Mouse (Mus musculus) MEL (cell line): ENCODE results near the gene Sap30l.

Source experiments
- CTCF ChIP-seq, 3 experiments: IDR thresholded peaks in 2 of 3; conservative IDR thresholded peaks in 1 of 3; 2 replicates each; pipeline ENCODE4 v1.5.1; 2011 to 2012; ENCODE audit warnings: low read length in 3 of 3, low read depth in 2 of 3, mild to moderate bottlenecking in 2 of 3, improper control_type of control experiment in 1 of 3, inconsistent platforms in 1 of 3, mixed read lengths in 1 of 3, moderate library complexity in 1 of 3; ENCODE audit not compliant: control insufficient read depth in 1 of 3, insufficient read depth in 1 of 3, poor library complexity in 1 of 3, severe bottlenecking in 1 of 3
- EP300 ChIP-seq, 2 experiments: IDR thresholded peaks; 2 replicates each; pipeline ENCODE4 v1.6.1; 2011; ENCODE audit warnings: improper control_type of control experiment in 2 of 2, low read length in 2 of 2, low read depth in 1 of 2, mild to moderate bottlenecking in 1 of 2
- ETS1 ChIP-seq: IDR thresholded peaks from 2 replicates; pipeline ENCODE4 v1.6.1; 2012; ENCODE audit warnings: low read depth, mild to moderate bottlenecking, inconsistent platforms, low read length, improper control_type of control experiment, moderate library complexity
- HCFC1 ChIP-seq: IDR thresholded peaks from 2 replicates; pipeline ENCODE4 v1.6.1; 2012; ENCODE audit warnings: low read depth, mild to moderate bottlenecking, inconsistent platforms, low read length, improper control_type of control experiment, moderate library complexity
- MAZ ChIP-seq: IDR thresholded peaks from 2 replicates; pipeline ENCODE4 v1.6.1; 2012; ENCODE audit warnings: low read depth, mild to moderate bottlenecking, inconsistent platforms, low read length, improper control_type of control experiment
- MEF2A ChIP-seq: IDR thresholded peaks from 2 replicates; pipeline ENCODE4 v1.6.1; 2014; ENCODE audit warnings: low read depth, mild to moderate bottlenecking, inconsistent platforms, low read length, improper control_type of control experiment; ENCODE audit not compliant: poor library complexity, insufficient replicate concordance, severe bottlenecking; ENCODE audit errors: extremely low read depth
- POLR2A ChIP-seq, 2 experiments: IDR thresholded peaks; 2 replicates each; pipeline ENCODE4 v1.6.1; 2011 to 2012; ENCODE audit warnings: low read length in 2 of 2, mild to moderate bottlenecking in 2 of 2, control low read depth in 1 of 2, improper control_type of control experiment in 1 of 2, low read depth in 1 of 2, moderate library complexity in 1 of 2; ENCODE audit not compliant: control insufficient read depth in 1 of 2, insufficient read depth in 1 of 2, poor library complexity in 1 of 2
- POLR2AphosphoS2 ChIP-seq: IDR thresholded peaks from 2 replicates; pipeline ENCODE4 v1.6.1; 2011; ENCODE audit warnings: low read length, improper control_type of control experiment
- RCOR1 ChIP-seq: IDR thresholded peaks from 2 replicates; pipeline ENCODE4 v1.6.1; 2012; ENCODE audit warnings: low read depth, mild to moderate bottlenecking, inconsistent platforms, low read length, improper control_type of control experiment
- TAL1 ChIP-seq: IDR thresholded peaks from 2 replicates; pipeline ENCODE4 v1.6.1; 2012; ENCODE audit warnings: mild to moderate bottlenecking, inconsistent platforms, low read length, moderate library complexity, mixed read lengths
- UBTF ChIP-seq: IDR thresholded peaks from 2 replicates; pipeline ENCODE4 v1.6.1; 2012; ENCODE audit warnings: low read depth, mild to moderate bottlenecking, inconsistent platforms, low read length, improper control_type of control experiment, moderate library complexity, borderline replicate concordance; ENCODE audit not compliant: insufficient read depth
- USF1 ChIP-seq: IDR thresholded peaks from 2 replicates; pipeline ENCODE4 v1.6.1; 2014; ENCODE audit warnings: low read depth, mild to moderate bottlenecking, inconsistent platforms, low read length, improper control_type of control experiment, moderate library complexity
- ZC3H11A ChIP-seq: IDR thresholded peaks from 2 replicates; pipeline ENCODE4 v1.6.1; 2012; ENCODE audit warnings: low read depth, mild to moderate bottlenecking, inconsistent platforms, low read length, improper control_type of control experiment

- TF ChIP-seq POLR2A (IDR thresholded peaks at IDR 0.05; ENCODE audit: control insufficient read depth in 1 of 2, insufficient read depth in 1 of 2, low read depth in 1 of 2, low read length in 2 of 2, poor library complexity in 1 of 2): no peak
- no peak for TF ChIP-seq EP300 (IDR thresholded peaks at IDR 0.05; ENCODE audit: low read depth in 1 of 2, low read length in 2 of 2)
- no peak for TF ChIP-seq ZC3H11A
- TF ChIP-seq MAZ: no peak
- no peak for TF ChIP-seq CTCF (IDR thresholded peaks at IDR 0.05 in 2 of 3, conservative IDR thresholded peaks at IDR 0.05 in 1 of 3; ENCODE audit: control insufficient read depth in 1 of 3, insufficient read depth in 1 of 3, low read depth in 2 of 3, low read length in 3 of 3, poor library complexity in 1 of 3, severe bottlenecking in 1 of 3)
- no peak for TF ChIP-seq MEF2A
- no peak for TF ChIP-seq UBTF
- TF ChIP-seq POLR2AphosphoS2: no peak
- TF ChIP-seq USF1: no peak
- no peak for TF ChIP-seq ETS1
- no peak for TF ChIP-seq TAL1
- no peak for TF ChIP-seq HCFC1
- TF ChIP-seq RCOR1: no peak
These were observed 1.1 kb downstream of the Sap30l start for GRCm38 (mm10) chr11:57802511-57802870.
